Mouse (Mus musculus): ENCODE data around the gene Chsy1. TPM values are rescaled to one million over a fixed set of nuclear protein-coding genes. Genes with fewer than 3 reads are reported as not detected.

The Chsy1 gene
- polyA plus RNA-seq, 1 experiment from 2014 or later, result 11.1 TPM

DNA sequence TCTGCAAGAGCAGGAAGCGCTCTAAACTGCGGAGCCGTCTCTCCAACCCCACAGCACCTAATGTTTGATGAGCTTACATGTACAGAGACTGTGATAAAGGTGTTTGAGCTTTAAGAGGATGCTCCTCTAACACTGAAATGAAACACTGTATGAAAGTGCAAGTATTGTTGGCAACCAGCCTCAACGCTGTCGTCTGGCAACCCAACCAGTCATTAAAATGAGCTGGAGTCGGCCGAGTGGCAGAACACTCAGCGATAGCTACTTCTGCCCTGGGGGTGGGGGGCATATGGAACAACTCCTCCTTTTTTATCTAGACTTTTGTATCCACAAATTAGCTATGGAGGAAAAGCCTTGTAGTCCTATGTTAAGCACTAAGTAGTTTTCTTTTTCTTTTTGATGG is 40.2 kb downstream of the Chsy1 start:
- no peak overlapping the region for H3K4me2 ChIP-seq (replicated peaks)
- no peak for ATAC-seq
- no peak overlapping the region for H3K4me3 ChIP-seq (replicated peaks)
- no peak overlapping the region for H3K27ac ChIP-seq
- no peaks in the 10 kb centered on the region for H3K9me3 ChIP-seq
- no peaks in the 10 kb centered on the region for H3K4me1 ChIP-seq (replicated peaks)
- no peaks in the 10 kb centered on the region for H3K27me3 ChIP-seq (replicated peaks)
- no peaks in the 10 kb centered on the region for H3K36me3 ChIP-seq
- WGBS, result 72% methylated on average over 8 of the region's 8 CpGs
- H3K9ac ChIP-seq, result no peak overlapping the region

- H3K27ac ChIP-seq, result no peak overlapping the region
- no peak for ATAC-seq
These were observed 41.1 kb downstream of the Chsy1 start for GRCm38 (mm10) chr7:66150411-66150810.

DNA sequence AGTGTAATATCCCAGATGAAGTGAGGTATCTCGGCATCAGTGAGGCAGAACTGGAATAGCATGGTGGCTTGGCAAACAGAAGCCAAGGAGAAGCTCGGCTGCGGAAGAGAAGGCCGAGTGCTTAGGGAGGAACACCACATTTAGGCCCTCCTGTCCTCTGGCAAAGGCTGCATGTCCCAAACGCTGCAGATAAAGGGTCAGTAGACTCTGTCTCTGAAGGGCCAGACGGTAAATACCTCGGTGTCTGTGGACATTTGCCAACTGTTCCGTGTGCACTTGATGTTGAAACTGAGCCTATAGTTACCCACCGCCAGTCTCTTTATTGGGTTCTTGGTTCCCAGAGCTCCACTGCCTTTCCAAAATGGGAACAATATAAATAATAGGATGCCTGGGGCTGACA is 48.1 kb downstream of the Chsy1 start:
- Histone ChIP-seq H3K27me3 (replicated peaks) (no peaks in the 10 kb centered on the region), H3K4me3 (replicated peaks) (no peak overlapping the region), H3K4me2 (replicated peaks) (no peak overlapping the region), H3K27ac (no peak overlapping the region), H3K36me3 (no peaks in the 10 kb centered on the region), H3K4me1 (replicated peaks) (0 out of 2 replicates have a peak, but pooled peaks cover 2% of the 10 kb centered on the region), H3K9me3 (no peaks in the 10 kb centered on the region), H3K9ac (no peak overlapping the region)
- 68% methylated on average over 9 of the region's 9 CpGs for WGBS
- no peak for ATAC-seq

More at GRCm38 (mm10) chr7:66150411-66150810, 41.1 kb downstream of the Chsy1 start:
- H3K27me3 ChIP-seq (replicated peaks), result no peaks in the 10 kb centered on the region
- H3K4me1 ChIP-seq (replicated peaks), result no peaks in the 10 kb centered on the region
- no peak overlapping the region for H3K4me3 ChIP-seq (replicated peaks)
- no peaks in the 10 kb centered on the region for H3K36me3 ChIP-seq
- H3K9me3 ChIP-seq, result no peaks in the 10 kb centered on the region
- H3K4me2 ChIP-seq (replicated peaks), result no peak overlapping the region
- no peak overlapping the region for H3K9ac ChIP-seq
- 88% methylated on average over 3 of the region's 3 CpGs for WGBS

DNA sequence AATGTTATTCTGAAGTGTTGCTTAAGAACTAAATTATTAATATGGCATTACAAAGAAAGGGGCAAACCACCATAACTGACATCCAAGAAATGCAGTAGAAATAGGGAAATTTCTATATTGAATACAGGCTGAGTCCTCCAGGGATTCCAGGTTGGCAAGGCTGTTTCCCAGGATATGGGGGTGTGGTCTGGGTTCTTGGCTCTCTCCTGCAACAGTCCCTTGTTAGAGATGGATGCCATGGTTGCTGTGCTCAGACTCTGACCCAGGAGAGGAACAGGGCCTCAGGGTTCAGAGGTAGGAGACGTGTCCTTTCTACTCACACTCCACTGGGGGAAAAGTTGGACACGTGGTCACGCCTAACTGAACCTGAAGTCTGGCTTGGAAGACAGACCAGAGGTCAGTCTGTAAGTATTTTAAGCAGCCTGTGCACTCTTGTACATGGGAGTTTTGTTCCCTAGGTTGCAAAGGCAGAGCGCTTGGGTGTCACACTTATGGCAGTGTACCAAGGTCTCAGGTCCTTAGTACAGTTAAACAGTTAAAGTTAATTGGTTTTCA is 48.6 kb downstream of the Chsy1 start:
- Histone ChIP-seq H3K27ac (no peak overlapping the region), H3K9ac (no peak overlapping the region), H3K4me1 (replicated peaks) (0 out of 2 replicates have a peak, but pooled peaks cover 3% of the 10 kb centered on the region), H3K27me3 (replicated peaks) (no peaks in the 10 kb centered on the region), H3K36me3 (no peaks in the 10 kb centered on the region), H3K4me3 (replicated peaks) (no peak overlapping the region), H3K4me2 (replicated peaks) (no peak overlapping the region), H3K9me3 (no peaks in the 10 kb centered on the region)
- WGBS, result 81% methylated on average over 4 of the region's 4 CpGs
- no peak for ATAC-seq

- 88% methylated on average over 9 of the region's 9 CpGs for WGBS
- Histone ChIP-seq H3K9ac (no peak overlapping the region), H3K27me3 (replicated peaks) (no peaks in the 10 kb centered on the region), H3K9me3 (no peaks in the 10 kb centered on the region), H3K36me3 (no peaks in the 10 kb centered on the region), H3K4me3 (replicated peaks) (no peak overlapping the region), H3K4me2 (replicated peaks) (no peak overlapping the region), H3K27ac (no peak overlapping the region), H3K4me1 (replicated peaks) (0 out of 2 replicates have a peak, but pooled peaks cover 8% of the 10 kb centered on the region)
- no peak for ATAC-seq
These were observed 49.4 kb downstream of the Chsy1 start for GRCm38 (mm10) chr7:66158616-66159129.

GRCm38 (mm10) chr7:66159961-66160360 is 50.6 kb downstream of the Chsy1 start:
- H3K9ac ChIP-seq, result no peak overlapping the region
- no peak overlapping the region for H3K4me3 ChIP-seq (replicated peaks)
- H3K4me2 ChIP-seq (replicated peaks), result no peak overlapping the region
- H3K4me1 ChIP-seq (replicated peaks), result peaks cover 11% of the 10 kb centered on the region; the same call in 1 of the 2 replicates
- no peak overlapping the region for H3K27ac ChIP-seq
- WGBS, result 85% methylated on average over 5 of the region's 5 CpGs
- H3K9me3 ChIP-seq, result no peaks in the 10 kb centered on the region
- H3K27me3 ChIP-seq (replicated peaks), result no peaks in the 10 kb centered on the region
- H3K36me3 ChIP-seq, result no peaks in the 10 kb centered on the region
- ATAC-seq, result no peak

GRCm38 (mm10) chr7:66161836-66162235 is 52.5 kb downstream of the Chsy1 start:
- ATAC-seq, result no peak
- WGBS, result 90% methylated on average over 6 of the region's 6 CpGs
- H3K4me1 ChIP-seq (replicated peaks), result peaks cover 11% of the 10 kb centered on the region; the same call in 1 of the 2 replicates

GRCm38 (mm10) chr7:66162489-66162888 is 53.2 kb downstream of the Chsy1 start:
- no peaks in the 10 kb centered on the region for H3K36me3 ChIP-seq
- H3K27me3 ChIP-seq (replicated peaks), result no peaks in the 10 kb centered on the region
- H3K9me3 ChIP-seq, result no peaks in the 10 kb centered on the region
- H3K9ac ChIP-seq, result no peak overlapping the region
- ATAC-seq, result no peak
- peaks cover 11% of the 10 kb centered on the region; the same call in 1 of the 2 replicates for H3K4me1 ChIP-seq (replicated peaks)
- no peak overlapping the region for H3K27ac ChIP-seq
- WGBS, result 84% methylated on average over 7 of the region's 7 CpGs
- no peak overlapping the region for H3K4me2 ChIP-seq (replicated peaks)
- no peak overlapping the region for H3K4me3 ChIP-seq (replicated peaks)

More at GRCm38 (mm10) chr7:66161836-66162235, 52.5 kb downstream of the Chsy1 start:
- H3K9ac ChIP-seq, result no peak overlapping the region
- H3K9me3 ChIP-seq, result no peaks in the 10 kb centered on the region
- H3K4me3 ChIP-seq (replicated peaks), result no peak overlapping the region
- no peak overlapping the region for H3K27ac ChIP-seq
- H3K36me3 ChIP-seq, result no peaks in the 10 kb centered on the region
- H3K27me3 ChIP-seq (replicated peaks), result no peaks in the 10 kb centered on the region
- no peak overlapping the region for H3K4me2 ChIP-seq (replicated peaks)

GRCm38 (mm10) chr7:66162981-66163380 is 53.7 kb downstream of the Chsy1 start:
- WGBS, result 79% methylated on average over 1 of the region's 1 CpGs
- H3K27ac ChIP-seq, result no peak overlapping the region
- no peak for ATAC-seq
- no peak overlapping the region for H3K9ac ChIP-seq
- no peak overlapping the region for H3K4me3 ChIP-seq (replicated peaks)
- H3K4me1 ChIP-seq (replicated peaks), result peaks cover 10% of the 10 kb centered on the region; the same call in 1 of the 2 replicates
- H3K27me3 ChIP-seq (replicated peaks), result no peaks in the 10 kb centered on the region
- H3K36me3 ChIP-seq, result no peaks in the 10 kb centered on the region
- H3K9me3 ChIP-seq, result no peaks in the 10 kb centered on the region
- H3K4me2 ChIP-seq (replicated peaks), result no peak overlapping the region

DNA sequence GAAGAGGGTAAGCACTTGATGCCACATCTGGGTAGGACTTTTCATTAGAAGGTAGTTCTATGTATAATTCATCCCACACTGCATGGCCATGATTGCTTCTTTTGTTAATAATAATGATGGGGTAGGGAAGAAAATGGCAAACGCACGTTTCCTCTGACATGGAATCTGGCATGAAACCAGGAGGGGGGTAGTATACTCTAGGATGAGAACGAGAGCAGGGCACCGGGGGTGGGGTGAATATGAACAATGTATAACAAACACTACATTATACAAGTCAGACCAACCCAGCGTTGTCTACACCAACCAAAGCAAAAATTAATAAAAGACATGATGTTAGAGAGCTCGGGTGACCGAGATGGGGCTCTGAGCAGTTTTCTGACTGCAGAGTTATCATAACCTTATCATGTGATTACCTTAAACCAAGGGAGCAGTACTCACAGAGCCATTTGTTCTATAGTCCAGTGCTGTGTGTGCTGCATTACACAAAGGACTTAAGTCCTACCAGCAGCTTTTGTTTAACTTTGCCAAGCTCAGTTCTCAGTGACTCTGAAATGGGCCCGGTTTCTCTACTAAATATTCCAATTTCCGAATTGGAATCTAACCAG is 55.2 kb downstream of the Chsy1 start:
- H3K4me1 ChIP-seq (replicated peaks), result peaks cover 9% of the 10 kb centered on the region; the same call in 1 of the 2 replicates
- no peaks in the 10 kb centered on the region for H3K27me3 ChIP-seq (replicated peaks)
- WGBS, result 66% methylated on average over 9 of the region's 9 CpGs
- no peak overlapping the region for H3K9ac ChIP-seq
- H3K4me3 ChIP-seq (replicated peaks), result no peak overlapping the region
- H3K36me3 ChIP-seq, result no peaks in the 10 kb centered on the region
- H3K27ac ChIP-seq, result peak overlapping the region; percentile 41; the same call in 1 of the 2 replicates
- no peak overlapping the region for H3K4me2 ChIP-seq (replicated peaks)
- H3K9me3 ChIP-seq, result no peaks in the 10 kb centered on the region
- 0 out of 2 replicates have a peak, but pooled peaks have one; percentile 25 for ATAC-seq

GRCm38 (mm10) chr7:66165036-66165798 is 55.9 kb downstream of the Chsy1 start:
- ATAC-seq, result no peak; the same call in 1 of the 2 replicates
- Histone ChIP-seq H3K27me3 (replicated peaks) (no peaks in the 10 kb centered on the region), H3K27ac (no peak overlapping the region), H3K4me1 (replicated peaks) (peaks cover 9% of the 10 kb centered on the region; the same call in 1 of the 2 replicates), H3K36me3 (no peaks in the 10 kb centered on the region), H3K9ac (no peak overlapping the region), H3K4me3 (replicated peaks) (no peak overlapping the region), H3K9me3 (no peaks in the 10 kb centered on the region), H3K4me2 (replicated peaks) (no peak overlapping the region)
- WGBS, result 47% methylated on average over 5 of the region's 5 CpGs

GRCm38 (mm10) chr7:66168877-66169276 is 59.6 kb downstream of the Chsy1 start:
- peaks cover 10% of the 10 kb centered on the region for H3K36me3 ChIP-seq
- H3K4me1 ChIP-seq (replicated peaks), result peaks cover 4% of the 10 kb centered on the region; the same call in 1 of the 2 replicates
- no peak overlapping the region for H3K4me2 ChIP-seq (replicated peaks)
- no peaks in the 10 kb centered on the region for H3K9me3 ChIP-seq
- no peak overlapping the region for H3K9ac ChIP-seq
- H3K4me3 ChIP-seq (replicated peaks), result no peak overlapping the region
- WGBS, result 86% methylated on average over 7 of the region's 7 CpGs
- no peaks in the 10 kb centered on the region for H3K27me3 ChIP-seq (replicated peaks)
- no peak overlapping the region for H3K27ac ChIP-seq
- ATAC-seq, result no peak

Measured in intestine, embryonic 15.5 days (tissue).